ENCODE assay signal across 8 mouse cellular contexts in genomic region chr9:13297122-13297667, GRCm38 (mm10). TPM values are rescaled to one million over a fixed set of nuclear protein-coding genes. Genes with fewer than 3 reads are reported as not detected.
DNase-seq lines count a peak whose midpoint lies in the region; ATAC-seq and TF ChIP-seq lines count a peak whose summit lies in the region.

No protein-coding gene starts in this region.

- peak overlapping the region; percentile 97 for H3K4me2 ChIP-seq in heart, embryonic 11.5 days
- peak overlapping the region; percentile 99 for H3K4me2 ChIP-seq in liver, embryonic 11.5 days
- H3K4me2 ChIP-seq in stomach, embryonic 16.5 days (ENCODE audit: low read depth, low read length) = peak overlapping the region; percentile 93

- H3K4me3 ChIP-seq in liver, adult 2 months (ENCODE audit: insufficient read depth, low read depth, low read length) = peak overlapping the region; percentile 90
- H3K4me3 ChIP-seq in bone marrow macrophage, adult 2 months (ENCODE audit: insufficient read depth, low read length) = peak overlapping the region; percentile 74
- peak overlapping the region; percentile 71 for H3K4me3 ChIP-seq in heart, embryonic 11.5 days (ENCODE audit: low read depth, low read length)
- peak overlapping the region; percentile 67 for H3K4me3 ChIP-seq in liver, embryonic 11.5 days (ENCODE audit: low read depth, low read length)
- H3K4me3 ChIP-seq in stomach, embryonic 16.5 days (replicated peaks; ENCODE audit: low read length) = peak overlapping the region; percentile 72

- no peak for TF ChIP-seq POLR2A in liver, adult 2 months (IDR thresholded peaks at IDR 0.05; ENCODE audit: extremely low read depth, insufficient read depth, low read length)
- no peak for TF ChIP-seq POLR2A in bone marrow macrophage, adult 2 months (IDR thresholded peaks at IDR 0.05; ENCODE audit: borderline replicate concordance, low read depth, low read length)

- no peaks in the 10 kb centered on the region for H3K79me2 ChIP-seq in liver, adult 2 months (ENCODE audit: control insufficient read depth, insufficient read depth, low read length)

- H3K4me1 ChIP-seq in liver, adult 2 months (ENCODE audit: control insufficient read depth, insufficient read depth, low read length) = peaks cover 5% of the 10 kb centered on the region; the same call in 1 of the 2 replicates
- H3K4me1 ChIP-seq in bone marrow macrophage, adult 2 months (ENCODE audit: control insufficient read depth, insufficient read depth, low read length) = peaks cover 12% of the 10 kb centered on the region
- peaks cover 38% of the 10 kb centered on the region for H3K4me1 ChIP-seq in heart, embryonic 11.5 days (ENCODE audit: control insufficient read depth, insufficient read depth, low read length)
- H3K4me1 ChIP-seq in liver, embryonic 11.5 days (replicated peaks; ENCODE audit: control insufficient read depth, insufficient read depth, low read length) = peaks cover 18% of the 10 kb centered on the region
- H3K4me1 ChIP-seq in stomach, embryonic 16.5 days (ENCODE audit: control insufficient read depth, insufficient read depth, low read length) = peaks cover 43% of the 10 kb centered on the region

- under 1% methylated on average over 12 of the region's 12 CpGs for WGBS in liver, adult 2 months
- WGBS in heart, embryonic 11.5 days (ENCODE audit: insufficient replicate concordance) = under 1% methylated on average over 12 of the region's 12 CpGs
- 0% methylated on average over 12 of the region's 12 CpGs for WGBS in liver, embryonic 11.5 days
- 0% methylated on average over 12 of the region's 12 CpGs for WGBS in stomach, embryonic 16.5 days

- ATAC-seq in heart, embryonic 11.5 days (replicated peaks; ENCODE audit: insufficient number of reproducible peaks, low FRiP score, low TSS enrichment) = no peak
- ATAC-seq in liver, embryonic 11.5 days (replicated peaks; ENCODE audit: low FRiP score) = no peak
- no peak for ATAC-seq in stomach, embryonic 16.5 days (ENCODE audit: insufficient read depth, low FRiP score)

- no peak for TF ChIP-seq CTCF in liver, adult 2 months (IDR thresholded peaks at IDR 0.05; ENCODE audit: low read depth, low read length)
- no peak for TF ChIP-seq CTCF in bone marrow macrophage, adult 2 months (IDR thresholded peaks at IDR 0.05; ENCODE audit: low read depth, low read length)

- peak overlapping the region; percentile 71 for H3K9ac ChIP-seq in liver, adult 2 months (ENCODE audit: low read depth, low read length)
- H3K9ac ChIP-seq in heart, embryonic 11.5 days (ENCODE audit: low read depth, low read length) = peak overlapping the region; percentile 83
- peak overlapping the region; percentile 66 for H3K9ac ChIP-seq in liver, embryonic 11.5 days (ENCODE audit: low read depth, low read length)
- H3K9ac ChIP-seq in stomach, embryonic 16.5 days (ENCODE audit: low read length) = peak overlapping the region; percentile 82

- no peaks in the 10 kb centered on the region for H3K27me3 ChIP-seq in liver, adult 2 months (ENCODE audit: control insufficient read depth, insufficient read depth, low read length)
- no peaks in the 10 kb centered on the region for H3K27me3 ChIP-seq in heart, embryonic 11.5 days (ENCODE audit: control insufficient read depth, insufficient read depth, low read length)
- H3K27me3 ChIP-seq in liver, embryonic 11.5 days (replicated peaks; ENCODE audit: control insufficient read depth, insufficient read depth, low read length) = no peaks in the 10 kb centered on the region
- no peaks in the 10 kb centered on the region for H3K27me3 ChIP-seq in stomach, embryonic 16.5 days (ENCODE audit: control insufficient read depth, insufficient read depth, low read length)

- peak overlapping the region; percentile 12; the same call in 1 of the 2 replicates for H3K27ac ChIP-seq in liver, adult 2 months (replicated peaks; ENCODE audit: insufficient read depth, low read depth, low read length)
- no peak overlapping the region for H3K27ac ChIP-seq in bone marrow macrophage, adult 2 months (ENCODE audit: insufficient read depth, low read depth, low read length)
- H3K27ac ChIP-seq in heart, embryonic 11.5 days (ENCODE audit: low read depth, low read length) = peak overlapping the region; percentile 83
- peak overlapping the region; percentile 32; the same call in 1 of the 2 replicates for H3K27ac ChIP-seq in liver, embryonic 11.5 days (ENCODE audit: low read depth, low read length)
- peak overlapping the region; percentile 80 for H3K27ac ChIP-seq in stomach, embryonic 16.5 days (ENCODE audit: low read length)

- no peak for DNase-seq in liver, adult 2 months (ENCODE audit: extremely low read depth, low read depth, low spot score)
- DNase-seq in liver = no peak
- no peak for DNase-seq in liver, embryonic 11.5 days (ENCODE audit: low spot score)
- DNase-seq in spleen, postnatal 36 days (ENCODE audit: low spot score in 2 of 2) = no peak
- DNase-seq in layer of hippocampus, adult 8-10 months (ENCODE audit: low spot score in 2 of 2) = no peak

- no peaks in the 10 kb centered on the region for H3K36me3 ChIP-seq in liver, adult 2 months (ENCODE audit: control insufficient read depth, insufficient read depth, low read length)
- no peaks in the 10 kb centered on the region for H3K36me3 ChIP-seq in heart, embryonic 11.5 days (ENCODE audit: control insufficient read depth, insufficient read depth, low read length)
- no peaks in the 10 kb centered on the region for H3K36me3 ChIP-seq in liver, embryonic 11.5 days (ENCODE audit: control insufficient read depth, insufficient read depth, low read length)
- no peaks in the 10 kb centered on the region for H3K36me3 ChIP-seq in stomach, embryonic 16.5 days (ENCODE audit: control insufficient read depth, insufficient read depth, low read length)

- H3K9me3 ChIP-seq in heart, embryonic 11.5 days (replicated peaks; ENCODE audit: control insufficient read depth, low read length) = no peaks in the 10 kb centered on the region
- no peaks in the 10 kb centered on the region for H3K9me3 ChIP-seq in liver, embryonic 11.5 days (ENCODE audit: control insufficient read depth, low read length)
- H3K9me3 ChIP-seq in stomach, embryonic 16.5 days (replicated peaks; ENCODE audit: control insufficient read depth, low read length) = no peaks in the 10 kb centered on the region

RNA-seq across cellular contexts. Expression of gene Maml2, which starts 0.6 kb away (rescaled TPM):
- 1.2 and 1.7 TPM in 2 replicates for total RNA-seq in liver, adult 2 months (2014; rRNA removed)
- polyA plus RNA-seq in liver, adult 2 months (2012; rRNA removed) = 0.50 and 0.77 TPM in 2 replicates
- 9.3 and 10.0 TPM in 2 replicates for polyA plus RNA-seq in bone marrow macrophage, adult 2 months (2012; ENCODE audit: insufficient read depth, insufficient read length, missing spikeins)
- polyA plus RNA-seq in heart, embryonic 11.5 days (2014; fragmentation: Nextera tagmentation; extraction: Ambion mirVana) = 9.1 and 9.2 TPM in 2 replicates
- 2.6 and 3.4 TPM in 2 replicates for polyA plus RNA-seq in liver, embryonic 11.5 days (2014; fragmentation: Nextera tagmentation; extraction: Ambion mirVana)
- polyA plus RNA-seq in stomach, embryonic 16.5 days (2015; fragmentation: Nextera tagmentation; extraction: Ambion mirVana) = 8.9 and 9.6 TPM in 2 replicates
- total RNA-seq in layer of hippocampus, adult 8-10 months (2022) = 10 to 100 TPM; 19.9 to 24.0 (median 21.4) TPM

RNA-seq across cellular contexts. Expression of gene Ccdc82, which starts 50.4 kb away (rescaled TPM):
- total RNA-seq in liver, adult 2 months (2014; rRNA removed) = 6.9 and 7.9 TPM in 2 replicates
- polyA plus RNA-seq in liver, adult 2 months (2012; rRNA removed) = 1.0 and 1.6 TPM in 2 replicates
- polyA plus RNA-seq in bone marrow macrophage, adult 2 months (2012; ENCODE audit: insufficient read depth, insufficient read length, missing spikeins) = 30.2 and 33.2 TPM in 2 replicates
- polyA plus RNA-seq in heart, embryonic 11.5 days (2014; fragmentation: Nextera tagmentation; extraction: Ambion mirVana) = 7.8 and 8.0 TPM in 2 replicates
- polyA plus RNA-seq in liver, embryonic 11.5 days (2014; fragmentation: Nextera tagmentation; extraction: Ambion mirVana) = 15.1 and 15.5 TPM in 2 replicates
- 11.4 and 13.7 TPM in 2 replicates for polyA plus RNA-seq in stomach, embryonic 16.5 days (2015; fragmentation: Nextera tagmentation; extraction: Ambion mirVana)
- 10 to 100 TPM; 17.6 to 21.7 (median 18.5) TPM for total RNA-seq in layer of hippocampus, adult 8-10 months (2022)

RNA-seq across cellular contexts. Expression of gene Jrkl, which starts 51.6 kb away (rescaled TPM):
- total RNA-seq in liver, adult 2 months (2014; rRNA removed) = 1.7 and 2.7 TPM in 2 replicates
- 0.12 TPM in 2 replicates for polyA plus RNA-seq in liver, adult 2 months (2012; rRNA removed)
- polyA plus RNA-seq in bone marrow macrophage, adult 2 months (2012; ENCODE audit: insufficient read depth, insufficient read length, missing spikeins) = 12.2 and 13.2 TPM in 2 replicates
- 6.7 and 7.1 TPM in 2 replicates for polyA plus RNA-seq in heart, embryonic 11.5 days (2014; fragmentation: Nextera tagmentation; extraction: Ambion mirVana)
- 3.0 and 3.3 TPM in 2 replicates for polyA plus RNA-seq in liver, embryonic 11.5 days (2014; fragmentation: Nextera tagmentation; extraction: Ambion mirVana)
- 9.7 and 12.5 TPM in 2 replicates for polyA plus RNA-seq in stomach, embryonic 16.5 days (2015; fragmentation: Nextera tagmentation; extraction: Ambion mirVana)
- total RNA-seq in layer of hippocampus, adult 8-10 months (2022) = 10 to 100 TPM in 1 of 4 experiments, 1 to 10 TPM in 3; 9.1 to 12.0 (median 9.6) TPM
